Mouse (Mus musculus): Measurements from ENCODE around the gene Stub1. TPM values are rescaled to one million over a fixed set of nuclear protein-coding genes. Genes with fewer than 3 reads are reported as not detected.

The Stub1 gene
- total and polyA plus RNA-seq, 2 experiments from 2014 or later, result 248 to 374 TPM

GRCm38 (mm10) chr17:25817662-25818061 lies 15.5 kb downstream of the Stub1 start:
- no peaks in the 10 kb centered on the region for H3K27me3 ChIP-seq (ENCODE audit: insufficient read depth, low read length)
- no peak for TF ChIP-seq CTCF (IDR thresholded peaks at IDR 0.05)
- no peak for ATAC-seq (ENCODE audit: low FRiP score)
- no peak overlapping the region for H3K4me2 ChIP-seq (ENCODE audit: low read depth, low read length, poor library complexity, severe bottlenecking)
- DNase-seq (ENCODE audit: low spot score), result no peak
- H3K4me3 ChIP-seq (ENCODE audit: low read depth, low read length), result no peak overlapping the region
- no peak overlapping the region for H3K9ac ChIP-seq (replicated peaks; ENCODE audit: low read length, poor library complexity, severe bottlenecking)
- no peaks in the 10 kb centered on the region for H3K9me3 ChIP-seq (ENCODE audit: low read length)
- H3K36me3 ChIP-seq (ENCODE audit: insufficient read depth, low read length), result peaks cover 37% of the 10 kb centered on the region
- 85% methylated on average over 11 of the region's 11 CpGs for WGBS
- peaks cover 5% of the 10 kb centered on the region; the same call in 1 of the 2 replicates for H3K4me1 ChIP-seq (ENCODE audit: insufficient read depth, low read length)
- H3K27ac ChIP-seq (ENCODE audit: low read depth, low read length), result no peak overlapping the region

- no peak for ATAC-seq (ENCODE audit: low FRiP score)
- H3K36me3 ChIP-seq (ENCODE audit: insufficient read depth, low read length), result peaks cover 26% of the 10 kb centered on the region
- H3K4me3 ChIP-seq (ENCODE audit: low read depth, low read length), result peak overlapping the region; percentile 18
- peak overlapping the region; percentile 36 for H3K4me2 ChIP-seq (ENCODE audit: low read depth, low read length, poor library complexity, severe bottlenecking)
- peak overlapping the region; percentile 19; the same call in 1 of the 2 replicates for H3K9ac ChIP-seq (replicated peaks; ENCODE audit: low read length, poor library complexity, severe bottlenecking)
- no peaks in the 10 kb centered on the region for H3K27me3 ChIP-seq (ENCODE audit: insufficient read depth, low read length)
- peak; percentile 72 for TF ChIP-seq CTCF (IDR thresholded peaks at IDR 0.05)
- H3K4me1 ChIP-seq (ENCODE audit: insufficient read depth, low read length), result peaks cover 18% of the 10 kb centered on the region
- H3K9me3 ChIP-seq (ENCODE audit: low read length), result no peaks in the 10 kb centered on the region
- no peak overlapping the region for H3K27ac ChIP-seq (ENCODE audit: low read depth, low read length)
- 3% methylated on average over 20 of the region's 20 CpGs for WGBS
- peak; percentile 79 for DNase-seq (ENCODE audit: low spot score)
Measured at GRCm38 (mm10) chr17:25813471-25813870, 19.7 kb downstream of the Stub1 start.

GRCm38 (mm10) chr17:25810890-25811289 lies 22.3 kb downstream of the Stub1 start:
- 73% methylated on average over 4 of the region's 4 CpGs for WGBS
- H3K36me3 ChIP-seq (ENCODE audit: insufficient read depth, low read length), result 0 out of 2 replicates have a peak, but pooled peaks cover 3% of the 10 kb centered on the region

GRCm38 (mm10) chr17:25809606-25810340 lies 23.4 kb downstream of the Stub1 start:
- peaks cover 18% of the 10 kb centered on the region for H3K4me1 ChIP-seq (ENCODE audit: insufficient read depth, low read length)
- H3K9me3 ChIP-seq (ENCODE audit: low read length), result no peaks in the 10 kb centered on the region
- peak; percentile 62 for DNase-seq (ENCODE audit: low spot score)
- H3K4me2 ChIP-seq (ENCODE audit: low read depth, low read length, poor library complexity, severe bottlenecking), result peak overlapping the region; percentile 96
- 0 out of 2 replicates have a peak, but pooled peaks have one; percentile 17 for TF ChIP-seq CTCF (IDR thresholded peaks at IDR 0.05)
- H3K9ac ChIP-seq (replicated peaks; ENCODE audit: low read length, poor library complexity, severe bottlenecking), result peak overlapping the region; percentile 97
- peak overlapping the region; percentile 89 for H3K4me3 ChIP-seq (ENCODE audit: low read depth, low read length)
- ATAC-seq (ENCODE audit: low FRiP score), result peak; percentile 38
- H3K27me3 ChIP-seq (ENCODE audit: insufficient read depth, low read length), result no peaks in the 10 kb centered on the region
- no peaks in the 10 kb centered on the region for H3K36me3 ChIP-seq (ENCODE audit: insufficient read depth, low read length)
- 5% methylated on average over 24 of the region's 25 CpGs for WGBS
- peak overlapping the region; percentile 98 for H3K27ac ChIP-seq (ENCODE audit: low read depth, low read length)

More at GRCm38 (mm10) chr17:25810890-25811289, 22.3 kb downstream of the Stub1 start:
- H3K9me3 ChIP-seq (ENCODE audit: low read length), result no peaks in the 10 kb centered on the region
- DNase-seq (ENCODE audit: low spot score), result no peak
- no peak overlapping the region for H3K27ac ChIP-seq (ENCODE audit: low read depth, low read length)
- TF ChIP-seq CTCF (IDR thresholded peaks at IDR 0.05), result no peak
- H3K4me3 ChIP-seq (ENCODE audit: low read depth, low read length), result no peak overlapping the region; the same call in 1 of the 2 replicates
- ATAC-seq (ENCODE audit: low FRiP score), result no peak
- no peaks in the 10 kb centered on the region for H3K27me3 ChIP-seq (ENCODE audit: insufficient read depth, low read length)
- H3K9ac ChIP-seq (replicated peaks; ENCODE audit: low read length, poor library complexity, severe bottlenecking), result peak overlapping the region; percentile 36; the same call in 1 of the 2 replicates
- H3K4me2 ChIP-seq (ENCODE audit: low read depth, low read length, poor library complexity, severe bottlenecking), result peak overlapping the region; percentile 96
- peaks cover 18% of the 10 kb centered on the region for H3K4me1 ChIP-seq (ENCODE audit: insufficient read depth, low read length)

GRCm38 (mm10) chr17:25808789-25809605 lies 24.2 kb downstream of the Stub1 start, which contains the start of gene Fbxl16:
Gene Fbxl16 (plus strand): TSS chr17:25809085.
- H3K4me1 ChIP-seq (ENCODE audit: insufficient read depth, low read length), result peaks cover 18% of the 10 kb centered on the region
- peak; percentile 86 for ATAC-seq (ENCODE audit: low FRiP score)

More at GRCm38 (mm10) chr17:25808789-25809605, 24.2 kb downstream of the Stub1 start, which contains the start of gene Fbxl16:
- Histone ChIP-seq H3K27me3 (ENCODE audit: insufficient read depth, low read length) (no peaks in the 10 kb centered on the region), H3K4me3 (ENCODE audit: low read depth, low read length) (peak within 1 kb of the TSS; percentile 89), H3K9ac (replicated peaks; ENCODE audit: low read length, poor library complexity, severe bottlenecking) (peak within 1 kb of the TSS; percentile 97), H3K9me3 (ENCODE audit: low read length) (no peaks in the 10 kb centered on the region), H3K27ac (ENCODE audit: low read depth, low read length) (peak within 1 kb of the TSS; percentile 98), H3K36me3 (ENCODE audit: insufficient read depth, low read length) (no peaks in the 10 kb centered on the region), H3K4me2 (ENCODE audit: low read depth, low read length, poor library complexity, severe bottlenecking) (peak within 1 kb of the TSS; percentile 96)
- peak; percentile 61 for TF ChIP-seq CTCF (IDR thresholded peaks at IDR 0.05)
- DNase-seq (ENCODE audit: low spot score), result peak; percentile 97
- WGBS, result under 1% methylated on average over 82 of the region's 100 CpGs
